Mouse (Mus musculus) E14TG2a.4 (cell line): ENCODE measurements around the gene Tmem245.

Source experiments
- CTCF ChIP-seq: conservative IDR thresholded peaks from 2 replicates; pipeline ENCODE4 v1.5.1; 2014; ENCODE audit warnings: low read length
- POU5F1 ChIP-seq: IDR thresholded peaks from 2 replicates; pipeline ENCODE4 v1.6.1; 2014; ENCODE audit warnings: low read length, borderline replicate concordance

DNA sequence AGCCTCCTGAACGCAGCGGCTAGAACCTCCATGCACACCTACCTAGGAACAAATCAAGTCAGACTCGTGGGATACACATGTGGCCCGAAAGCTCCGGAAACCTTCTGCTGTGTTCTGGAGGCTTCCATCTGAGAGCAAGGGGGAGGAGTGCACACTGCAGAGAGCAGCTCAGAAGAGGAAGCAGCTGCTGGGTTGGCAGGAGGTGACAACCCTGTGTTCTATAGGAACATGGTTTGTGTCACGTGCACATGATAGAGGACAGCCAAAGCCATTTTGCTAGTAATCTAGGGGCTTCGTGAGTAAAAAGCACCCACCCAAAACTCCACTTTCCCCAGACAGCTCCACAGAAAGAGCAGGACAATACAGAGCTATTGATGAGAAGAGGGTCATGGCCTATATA is 46.1 kb upstream of the Tmem245 start:
- TF ChIP-seq CTCF (no peak), POU5F1 (no peak)
